Mouse (Mus musculus) CD8-positive naive resting alpha-beta T cell, adult 2 months (primary cell): Measurements from ENCODE around the gene Krt39.

Experiments
- DNase-seq, 2 experiments: peaks; one replicate each; pipeline ENCODE4 v3.0.0; 2022; ENCODE audit warnings: low read depth in 2 of 2, low spot score in 2 of 2

The Krt39 gene

DNA sequence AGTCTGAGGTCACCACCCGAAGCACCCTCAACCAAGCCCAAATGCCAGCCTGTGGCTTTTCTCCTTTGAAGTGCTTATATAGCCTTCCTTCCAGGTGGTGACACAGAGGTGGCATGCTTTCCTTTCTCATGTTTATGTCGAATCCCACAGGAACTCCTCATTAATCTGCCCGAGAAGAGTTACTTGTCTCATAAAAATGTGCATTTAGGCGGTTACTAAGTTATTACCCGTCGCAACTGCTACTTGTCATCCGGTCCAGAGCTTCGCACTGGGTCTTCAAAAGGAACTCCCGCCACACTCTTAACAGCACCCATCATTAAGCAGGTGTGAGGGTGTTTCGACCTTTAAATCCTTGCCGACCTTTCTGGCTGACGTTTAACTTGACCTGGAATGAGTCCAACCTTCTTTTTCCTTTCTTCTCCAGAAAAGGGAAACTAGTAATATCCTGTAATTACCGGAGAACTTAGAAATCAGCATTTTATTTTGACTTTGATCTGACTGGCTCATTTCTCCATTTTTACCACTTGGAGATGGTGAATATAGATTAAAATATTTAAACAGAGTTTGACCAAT is at the start of gene Krt39:
TSS of gene Krt39 (minus strand) at position 51 of the 573 bp plus-strand sequence.
- no peak for DNase-seq

DNA sequence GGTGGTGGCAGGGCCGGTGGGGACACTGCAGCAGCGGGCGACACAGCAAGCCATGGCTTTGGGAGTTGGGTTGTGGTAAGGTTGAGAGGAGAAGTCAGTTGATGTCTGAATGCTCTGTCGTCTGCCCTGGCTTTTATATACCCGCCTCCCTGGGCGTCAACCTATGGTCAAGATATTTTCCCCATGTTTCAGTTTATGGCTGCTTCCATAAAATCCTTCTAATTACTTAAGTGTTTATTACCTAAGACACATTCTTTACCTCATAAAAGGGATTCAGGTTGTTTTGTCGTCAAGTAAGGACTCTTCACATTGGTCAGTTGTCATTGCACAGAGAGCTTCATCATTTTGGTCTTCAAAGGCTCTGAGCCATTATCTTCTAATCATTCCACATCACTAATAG is 45.4 kb upstream of the Krt39 start, which contains the start of gene Krtap3-1:
TSS of gene Krtap3-1 (minus strand) at position 101 of the 400 bp plus-strand sequence.
- no peak for DNase-seq

DNA sequence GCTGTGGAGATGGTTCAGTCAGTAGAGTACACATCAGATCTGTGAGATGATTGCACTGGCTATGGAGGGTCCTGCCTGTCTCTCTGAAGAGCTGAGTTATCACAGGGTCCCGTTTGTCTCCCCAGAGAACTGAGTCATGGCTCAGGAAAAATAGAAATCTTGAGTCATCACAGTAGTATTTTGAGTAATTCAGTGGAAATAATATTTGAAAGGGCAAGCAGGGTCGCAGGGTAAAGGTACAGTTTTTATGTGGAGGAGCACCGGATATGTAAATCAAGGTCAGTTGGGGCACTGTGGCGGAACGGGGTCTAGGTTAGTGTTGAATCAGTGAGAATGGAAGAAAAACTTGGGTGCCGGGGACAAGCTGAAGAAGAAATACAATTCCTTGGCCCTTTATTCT is 41.4 kb upstream of the Krt39 start:
- no peak for DNase-seq

DNA sequence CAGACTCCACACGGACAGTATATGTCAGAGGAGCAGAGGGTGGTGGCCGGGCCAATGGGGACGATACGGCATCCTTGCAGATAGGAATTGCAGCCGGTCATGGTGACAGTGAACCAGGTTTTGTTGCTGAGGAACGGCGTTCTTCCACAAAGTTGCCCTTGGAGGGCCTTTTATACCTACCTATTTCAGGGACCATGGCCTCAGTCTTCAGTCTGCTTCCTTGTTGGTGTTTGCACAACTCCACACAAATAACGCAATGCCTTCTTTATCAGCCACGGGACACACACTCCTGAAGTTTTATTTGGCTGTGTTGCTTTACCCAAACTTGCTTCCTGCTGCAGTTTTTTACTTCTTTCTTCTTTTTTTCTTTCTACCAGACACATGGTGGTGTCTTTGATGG is 38.2 kb upstream of the Krt39 start, which contains the start of gene Gm11939:
TSS of gene Gm11939 (minus strand) at position 101 of the 400 bp plus-strand sequence.
- DNase-seq = no peak

DNA sequence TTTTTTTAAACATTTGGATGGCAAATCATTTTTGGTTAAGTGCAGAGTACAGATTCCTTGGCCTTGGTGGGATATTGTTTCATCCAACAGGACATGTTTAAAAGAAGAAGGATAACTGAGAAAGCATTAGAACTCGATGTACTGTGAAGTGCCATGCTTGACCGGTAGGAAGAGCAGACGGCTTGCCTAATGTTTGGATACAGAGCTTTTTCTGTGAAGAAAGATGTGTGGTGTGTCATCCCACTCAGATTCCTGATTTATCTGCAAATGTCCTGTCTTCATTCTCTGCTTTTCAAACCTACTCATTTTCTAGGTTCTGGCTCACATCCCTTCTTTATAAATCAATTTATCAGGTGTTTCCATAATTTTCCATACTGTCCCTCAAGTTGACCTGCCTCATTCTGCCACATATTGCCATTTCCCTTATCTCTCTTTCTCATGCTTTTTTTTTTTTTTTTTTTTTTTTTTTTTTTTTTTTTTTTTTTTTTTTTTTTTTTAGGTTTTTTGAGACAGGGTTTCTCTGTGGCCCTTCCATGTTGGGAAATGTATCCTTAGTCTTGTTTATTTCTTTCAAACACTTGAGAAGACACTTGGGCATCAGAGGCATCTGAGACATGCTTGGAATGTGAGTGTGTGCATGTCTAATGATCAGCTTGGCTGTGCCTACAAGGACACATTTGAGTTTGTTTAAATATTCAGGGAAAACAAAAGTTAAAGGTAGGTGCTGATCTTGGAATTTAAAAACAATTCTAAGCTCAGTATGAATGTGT is 37.0 kb upstream of the Krt39 start:
- DNase-seq = no peak

DNA sequence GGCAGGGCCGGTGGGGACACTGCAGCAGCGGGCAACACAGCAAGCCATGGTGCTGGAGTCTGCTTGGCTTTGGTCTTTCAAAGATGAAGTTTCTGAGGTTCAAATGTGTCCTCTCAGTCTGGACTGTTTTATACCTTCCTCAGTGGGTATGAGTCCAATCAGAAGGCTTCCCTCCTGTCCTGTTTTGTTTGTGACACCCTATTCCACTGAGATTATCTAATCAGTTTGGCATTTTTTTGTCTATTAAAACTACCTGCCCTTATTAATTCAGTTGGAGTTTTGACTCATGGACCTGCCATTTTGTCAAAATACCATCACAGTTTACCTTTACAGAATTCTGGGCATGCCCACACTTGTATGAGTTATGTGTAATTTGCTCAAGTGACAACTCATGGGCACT is 35.6 kb upstream of the Krt39 start, which contains the start of gene Krtap3-2:
TSS of gene Krtap3-2 (minus strand) at position 101 of the 400 bp plus-strand sequence.
- DNase-seq = no peak

DNA sequence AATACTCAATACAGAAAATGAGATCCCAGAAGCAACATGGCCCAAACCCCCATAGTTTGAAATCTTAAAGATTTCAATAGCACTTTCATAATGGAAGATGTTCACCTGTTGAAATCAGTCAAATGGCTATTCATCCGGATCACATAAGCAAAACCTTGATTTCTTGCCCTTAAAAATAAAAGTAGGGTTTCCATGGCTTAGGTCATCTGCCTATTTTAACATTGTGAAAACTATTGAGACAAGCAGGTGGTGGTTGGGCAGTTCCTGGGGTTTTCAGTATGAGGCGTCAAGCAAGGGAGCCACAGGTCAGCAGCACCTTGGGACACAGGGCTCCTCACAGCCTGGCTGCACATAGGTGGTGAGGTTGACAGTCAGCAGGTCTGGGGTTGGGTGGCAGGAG is 35.1 kb upstream of the Krt39 start:
- DNase-seq = no peak

DNA sequence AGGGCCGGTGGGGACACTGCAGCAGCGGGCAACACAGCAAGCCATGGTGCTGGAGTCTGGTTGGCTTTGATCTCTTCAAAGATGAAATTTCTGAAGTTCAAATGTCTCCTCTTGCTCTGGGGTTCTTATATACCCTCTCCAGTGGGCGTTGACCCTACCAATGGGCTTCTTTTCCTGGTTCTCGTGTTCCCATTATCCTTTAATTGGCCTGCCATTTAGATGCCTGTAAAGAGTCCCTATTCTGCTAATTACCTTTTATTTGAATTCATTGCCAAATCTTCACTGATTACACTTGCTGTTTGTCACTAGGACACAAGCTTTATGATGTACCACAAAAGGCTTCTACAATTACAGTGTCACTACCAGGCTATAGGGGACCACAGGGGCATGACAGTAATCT is 29.6 kb upstream of the Krt39 start, which contains the start of gene Krtap3-3:
TSS of gene Krtap3-3 (minus strand) at position 101 of the 400 bp plus-strand sequence.
- no peak for DNase-seq

DNA sequence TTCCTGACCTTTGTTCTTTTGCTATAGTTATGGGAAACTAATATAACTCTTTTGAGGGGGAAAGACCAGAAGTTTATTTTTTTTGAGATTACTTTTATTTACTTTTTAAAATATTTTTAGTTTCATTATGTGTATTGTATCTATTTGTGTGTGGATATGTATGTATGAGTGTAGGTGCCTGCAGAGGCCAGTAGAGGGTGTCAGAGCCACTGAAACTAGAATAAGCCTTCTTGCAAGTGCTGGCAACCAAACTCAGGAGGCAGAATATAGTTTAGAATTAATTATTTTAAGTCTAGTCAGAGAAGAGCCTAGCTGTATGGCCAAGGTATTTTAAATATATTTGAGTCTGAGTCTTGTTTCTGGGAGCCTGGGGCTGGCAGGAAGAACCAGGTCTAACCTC is 26.8 kb upstream of the Krt39 start:
- DNase-seq = no peak

DNA sequence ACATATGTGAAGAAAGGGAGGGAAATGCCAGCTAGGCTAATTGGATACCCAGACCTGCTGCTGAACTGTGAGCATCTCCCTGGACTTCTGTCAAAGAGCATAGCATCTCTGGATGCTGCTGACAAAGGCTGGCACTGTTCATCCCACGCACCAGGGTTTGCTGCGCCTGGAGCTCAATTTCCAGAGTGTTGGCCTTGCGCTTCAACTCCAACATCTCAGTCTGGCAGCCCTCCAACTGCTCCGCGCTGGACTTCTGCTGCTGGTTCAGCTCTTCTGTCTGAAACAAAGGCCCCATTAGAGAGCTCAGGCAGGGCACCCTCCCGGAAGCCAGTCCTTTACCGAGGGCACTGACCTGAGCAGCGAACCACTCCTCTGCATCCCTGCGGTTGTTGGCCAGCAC is 18.6 kb upstream of the Krt39 start:
- DNase-seq = no peak

DNA sequence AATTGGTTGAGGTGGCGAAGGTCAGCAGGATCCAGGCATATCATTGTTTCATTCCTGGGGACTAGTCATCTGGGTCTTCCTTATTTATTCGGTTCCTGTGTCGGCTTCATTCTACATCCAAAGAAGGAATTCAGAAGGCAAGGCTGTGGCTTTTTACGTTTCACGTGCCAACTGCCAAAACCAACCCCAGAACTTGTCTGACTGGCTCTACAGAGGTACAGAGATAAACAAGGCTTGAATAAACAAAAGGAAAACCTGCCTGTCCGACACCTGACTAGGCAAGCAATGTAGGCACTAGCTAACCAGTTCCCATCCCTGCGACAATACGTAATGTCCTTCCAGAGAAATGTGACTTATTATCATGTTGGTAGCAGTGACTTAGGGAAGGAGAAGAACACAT is 7.0 kb downstream of the Krt39 start:
- no peak for DNase-seq

DNA sequence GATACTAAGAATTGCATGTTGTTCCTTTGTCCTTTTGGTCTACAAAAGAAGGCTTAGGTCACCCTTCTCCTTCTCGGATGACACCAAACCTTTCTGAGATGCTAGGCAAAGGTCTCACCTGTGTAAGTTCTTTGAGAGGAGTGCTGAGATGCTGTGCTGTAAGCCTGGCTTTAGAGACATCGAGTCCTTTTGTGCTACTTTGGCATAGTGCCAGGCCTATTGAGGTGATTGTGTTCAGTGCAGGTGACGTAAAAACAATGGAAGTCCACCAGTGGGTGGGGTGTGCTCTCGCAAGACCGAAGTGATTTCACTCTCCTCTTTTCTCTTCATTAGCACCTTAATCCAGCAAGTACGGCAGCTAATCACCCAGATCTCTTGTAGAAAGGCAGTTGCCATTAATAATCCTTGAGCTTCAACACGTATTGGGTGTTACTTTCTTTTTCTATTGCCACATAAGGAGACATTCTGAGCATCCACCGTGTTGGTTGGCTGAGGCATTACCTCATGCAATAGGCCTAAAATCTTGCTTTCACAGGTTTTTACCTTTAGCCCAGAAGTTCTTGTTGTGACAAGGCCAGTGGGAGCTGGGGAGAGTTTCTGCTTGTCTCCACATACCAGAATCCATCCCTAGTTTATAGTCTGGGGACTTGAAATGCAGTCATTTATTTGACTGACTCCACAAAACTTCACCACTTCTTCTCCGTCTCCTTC is 20.9 kb downstream of the Krt39 start:
- DNase-seq = no peak

DNA sequence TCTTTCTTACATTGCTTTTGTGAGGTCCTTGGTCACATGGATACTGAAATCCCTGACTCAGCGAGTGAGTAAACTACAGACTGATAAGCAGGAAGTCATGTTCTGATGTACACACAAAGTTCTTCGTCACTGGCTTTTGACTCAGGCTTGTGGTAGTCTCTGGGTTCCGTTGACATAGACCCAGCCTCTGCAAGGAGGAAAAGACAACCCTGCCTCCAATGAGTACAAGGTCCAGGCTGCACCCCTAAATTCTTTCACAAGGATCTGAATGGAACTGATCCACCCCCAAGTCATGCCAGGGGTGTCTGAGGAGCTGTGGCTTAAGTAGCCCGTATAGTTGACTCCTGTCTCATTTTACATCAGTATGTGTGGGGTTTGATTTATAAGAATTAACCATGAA is 24.7 kb downstream of the Krt39 start:
- DNase-seq = no peak

DNA sequence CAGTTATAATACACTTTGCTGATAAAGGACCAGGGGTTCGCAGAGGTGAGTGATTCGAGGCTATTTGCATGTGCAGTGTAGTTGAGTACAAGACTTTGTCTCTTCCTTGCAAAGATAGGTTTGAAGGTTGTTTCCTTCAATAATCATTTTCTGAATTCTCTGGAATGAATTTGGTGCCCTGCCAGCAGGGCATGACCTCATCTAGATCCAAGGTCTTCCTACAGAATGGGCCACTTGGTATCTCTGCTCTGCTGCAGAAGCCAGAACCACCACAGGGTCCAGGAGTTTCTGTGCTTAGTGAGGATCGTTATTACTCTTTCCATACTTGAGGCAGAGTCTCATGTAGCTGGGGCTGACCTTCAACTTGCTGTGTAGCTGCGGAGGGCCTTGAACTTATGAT is 26.4 kb downstream of the Krt39 start:
- no peak for DNase-seq

DNA sequence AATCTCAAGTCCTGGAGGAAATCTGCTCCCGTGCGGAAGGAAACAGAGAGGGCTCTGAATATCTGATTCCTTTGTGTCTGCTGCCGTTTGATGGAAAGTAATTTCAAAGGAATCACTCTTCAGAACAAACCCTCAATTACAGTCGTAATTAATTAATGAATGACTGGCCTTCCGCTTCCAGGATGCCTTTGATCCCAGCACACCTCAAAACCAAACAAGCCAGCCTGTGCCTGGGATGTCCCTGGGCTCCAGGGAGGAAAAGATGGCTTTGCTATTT is 27.6 kb downstream of the Krt39 start:
- no peak for DNase-seq

DNA sequence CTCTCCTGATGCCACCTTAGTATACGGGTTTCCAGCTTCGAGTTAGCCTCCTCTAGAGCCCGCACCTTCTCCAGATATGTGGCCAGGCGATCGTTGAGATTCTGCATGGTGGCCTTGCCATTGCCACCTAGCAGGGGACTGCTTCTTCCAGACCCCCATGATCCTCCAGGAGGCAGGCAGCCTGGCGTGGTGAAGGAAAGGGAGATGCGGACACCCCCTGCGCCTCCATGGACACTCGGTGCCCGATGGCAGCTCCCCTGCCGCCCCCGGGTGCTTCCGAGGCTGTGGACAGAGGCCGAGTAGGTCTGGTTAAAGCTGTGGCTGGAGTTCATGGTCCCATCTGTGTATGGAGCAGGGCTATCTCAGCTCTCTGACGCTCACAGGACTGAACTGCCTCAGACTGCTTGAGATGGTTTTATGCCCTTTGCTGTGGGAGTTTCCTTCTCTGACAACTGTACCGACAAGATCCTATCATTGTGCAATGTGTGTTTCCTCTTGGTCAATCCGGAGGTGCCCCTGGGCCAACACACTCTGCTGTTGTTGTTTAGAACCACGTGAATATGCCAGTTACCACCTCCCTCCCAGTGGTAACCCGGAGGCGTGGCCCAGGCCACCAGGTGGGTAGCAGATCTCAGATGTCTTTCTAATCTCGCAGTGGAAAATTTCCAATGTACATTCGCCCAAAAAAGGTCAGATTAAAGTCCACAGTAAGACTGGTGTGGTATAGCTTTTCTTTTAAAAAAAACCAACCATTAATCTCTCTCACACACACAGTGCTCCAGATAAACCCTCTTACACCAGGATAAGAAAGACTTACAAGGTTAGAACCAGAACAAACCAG is 28.2 kb downstream of the Krt39 start, which contains the start of gene Krt23:
TSS of gene Krt23 (minus strand) at position 405 of the 841 bp plus-strand sequence.
- no peak for DNase-seq

DNA sequence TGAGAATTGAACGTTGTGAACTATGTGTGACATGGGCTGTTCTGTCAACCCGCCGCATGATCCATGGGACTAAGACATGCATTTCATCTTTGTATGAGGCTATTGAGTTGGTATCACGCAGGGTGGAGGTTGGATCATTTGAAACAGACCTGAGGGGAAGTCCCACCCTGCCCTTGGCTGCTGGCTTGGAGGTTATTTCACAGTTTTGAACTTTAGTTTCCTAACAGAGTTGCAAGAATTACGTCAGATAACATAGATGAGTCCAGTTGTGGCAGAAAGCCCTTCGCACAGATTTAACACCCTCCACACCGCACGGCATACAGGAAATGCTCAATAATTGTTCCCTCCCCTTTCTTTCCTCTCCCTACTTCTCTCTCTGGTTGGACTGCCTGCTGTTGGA is 30.1 kb downstream of the Krt39 start:
- no peak for DNase-seq

DNA sequence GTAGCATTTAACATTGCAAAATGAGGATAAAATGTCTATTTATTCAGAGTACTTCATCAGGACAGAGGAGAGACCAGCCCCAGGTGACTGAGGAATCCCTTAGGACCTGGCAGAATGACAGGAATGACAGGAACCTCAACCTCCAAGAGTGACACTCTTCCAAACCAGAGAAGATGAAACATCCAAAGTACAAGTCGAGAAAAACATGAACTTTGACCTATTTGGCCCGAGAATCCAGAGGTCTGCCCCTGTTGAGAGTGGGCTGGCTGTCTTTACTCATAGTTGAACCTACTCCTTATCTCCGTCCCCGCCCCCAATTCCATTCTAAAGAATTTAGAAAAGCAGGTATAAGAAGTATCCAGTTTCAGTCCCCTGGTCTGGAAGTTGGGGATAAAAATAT is 30.5 kb downstream of the Krt39 start:
- DNase-seq = no peak

DNA sequence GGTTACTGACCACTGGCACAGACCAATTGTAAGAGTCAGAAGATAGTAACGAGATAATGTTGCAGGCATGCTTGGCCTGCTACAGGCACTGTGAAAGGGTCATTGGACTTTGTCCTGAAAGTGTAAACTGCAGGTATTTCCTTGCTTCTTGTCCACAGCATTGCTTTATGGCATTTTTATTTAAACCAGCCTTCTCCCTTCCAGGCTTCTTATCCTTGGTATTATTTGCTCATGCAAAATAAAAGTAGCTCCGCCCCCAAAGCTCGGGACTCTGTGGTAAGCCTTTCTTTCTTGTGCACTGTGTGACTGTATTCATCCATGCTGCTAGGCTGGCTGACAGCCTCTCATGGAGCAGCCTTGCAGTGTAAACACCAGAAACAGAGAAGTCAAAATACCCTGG is 31.9 kb downstream of the Krt39 start:
- DNase-seq = no peak

DNA sequence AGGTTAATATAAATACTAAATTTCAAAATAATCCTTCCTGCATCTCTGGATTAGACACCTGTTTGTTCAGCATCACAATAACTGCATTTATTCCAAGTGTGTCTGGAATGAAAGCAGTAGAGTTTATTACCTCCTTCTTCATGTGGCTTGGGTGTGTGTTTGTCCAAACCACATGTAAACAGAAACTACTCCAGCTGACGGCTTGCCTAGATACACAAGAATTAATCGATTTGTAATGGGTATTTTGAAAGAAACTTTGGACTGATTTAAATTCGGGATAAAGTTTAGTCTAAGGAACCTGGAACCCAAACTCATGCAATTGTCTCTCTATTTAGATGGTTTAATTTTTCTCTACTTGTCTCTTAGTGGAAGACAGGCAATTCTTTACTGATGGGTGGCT is 46.2 kb downstream of the Krt39 start:
- DNase-seq = no peak

DNA sequence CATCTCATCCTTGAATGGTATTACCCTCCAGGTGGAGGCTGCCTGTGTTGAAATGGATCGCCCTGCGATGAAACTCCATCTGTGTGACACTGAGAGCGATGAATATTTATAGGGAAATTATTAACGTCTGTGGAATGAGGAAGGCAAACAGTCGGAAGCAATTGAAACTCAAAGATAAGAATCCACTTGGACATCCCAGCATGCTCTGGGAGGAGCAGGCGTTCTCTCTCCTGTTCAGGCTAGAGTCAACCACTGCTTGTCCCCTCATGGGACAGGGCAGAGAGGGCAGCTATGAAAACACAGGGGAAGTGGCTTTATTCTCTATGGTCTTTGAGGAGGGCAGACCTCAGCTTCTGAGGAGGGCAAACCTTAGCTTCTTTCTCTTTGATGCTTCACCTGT is 47.7 kb downstream of the Krt39 start:
- no peak for DNase-seq
